Mouse (Mus musculus) A20 (cell line): ENCODE results near the gene Krr1.
A peak's percentile ranks its signal among the peaks of the same experiment; 100 is the strongest.

Experiments
- DNase-seq: peaks from one replicate; pipeline ENCODE4 v3.0.0-alpha.2; 2011; ENCODE audit warnings: low read depth, low spot score

Gene Krr1

GRCm38 (mm10) chr10:111972542-111973361 is at the start of gene Krr1:
Krr1 (plus strand) TSS chr10:111972664.
- peak; percentile 96 for DNase-seq

GRCm38 (mm10) chr10:111923503-111924135 is 48.8 kb upstream of the Krr1 start:
- DNase-seq, result no peak

- DNase-seq, result no peak
Measured at GRCm38 (mm10) chr10:111924141-111924540, 48.3 kb upstream of the Krr1 start.

- DNase-seq, result no peak
Measured at GRCm38 (mm10) chr10:111924716-111925488, 47.6 kb upstream of the Krr1 start.

DNA sequence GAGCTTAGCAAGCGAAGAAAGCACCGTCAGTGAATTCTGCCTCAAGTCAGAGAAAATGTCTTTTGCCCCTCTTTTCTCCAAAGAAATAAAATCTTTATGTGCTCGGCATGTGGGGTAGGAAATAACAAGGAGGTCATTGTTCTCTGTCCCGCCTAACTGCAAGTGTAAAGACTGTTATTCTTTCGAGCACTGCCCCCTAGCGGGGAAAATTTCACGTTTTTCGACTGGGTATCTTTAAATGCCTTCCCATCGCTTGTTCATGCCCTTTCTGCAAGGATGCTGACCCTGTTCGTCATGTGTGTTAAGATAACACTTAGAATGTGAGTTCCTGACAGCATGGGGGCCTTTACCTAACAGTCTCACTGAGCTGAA is 47.0 kb upstream of the Krr1 start:
- DNase-seq, result peak; percentile 69

- DNase-seq, result no peak
Measured at GRCm38 (mm10) chr10:111932621-111933345, 39.7 kb upstream of the Krr1 start.

GRCm38 (mm10) chr10:111935207-111935606 is 37.3 kb upstream of the Krr1 start:
- no peak for DNase-seq

GRCm38 (mm10) chr10:111936021-111936420 is 36.4 kb upstream of the Krr1 start:
- no peak for DNase-seq

DNA sequence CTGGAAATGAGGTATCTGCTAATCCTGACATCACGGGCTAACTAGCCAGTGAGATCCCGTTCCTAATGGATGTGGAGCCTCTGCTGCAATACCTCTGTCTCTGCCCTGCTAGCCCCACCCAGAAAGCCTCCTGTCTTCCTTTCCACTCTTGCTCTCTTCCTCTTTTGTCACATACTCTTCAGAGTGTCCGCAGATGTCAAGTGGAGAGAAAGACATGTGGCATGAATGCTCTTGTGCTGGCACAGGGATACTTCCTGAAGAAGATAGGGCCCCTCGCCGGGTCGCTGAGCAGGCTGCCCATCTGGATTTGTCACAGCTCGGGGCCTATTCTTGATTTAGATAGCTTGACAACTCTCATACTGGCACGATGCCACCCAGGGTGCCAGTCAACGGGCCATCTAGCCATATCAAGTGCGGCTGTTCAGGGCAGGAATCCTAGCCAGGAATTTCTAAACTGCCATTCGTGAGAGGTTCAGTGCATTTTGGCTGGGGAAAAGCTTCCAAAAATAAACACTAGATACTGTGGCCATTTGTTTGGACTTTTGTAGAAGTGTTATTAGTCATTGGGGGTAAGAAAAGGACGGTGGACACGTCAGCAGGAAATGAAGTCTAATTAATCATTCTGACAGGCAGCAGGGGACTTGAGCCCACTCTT is 35.8 kb upstream of the Krr1 start:
- no peak for DNase-seq

DNA sequence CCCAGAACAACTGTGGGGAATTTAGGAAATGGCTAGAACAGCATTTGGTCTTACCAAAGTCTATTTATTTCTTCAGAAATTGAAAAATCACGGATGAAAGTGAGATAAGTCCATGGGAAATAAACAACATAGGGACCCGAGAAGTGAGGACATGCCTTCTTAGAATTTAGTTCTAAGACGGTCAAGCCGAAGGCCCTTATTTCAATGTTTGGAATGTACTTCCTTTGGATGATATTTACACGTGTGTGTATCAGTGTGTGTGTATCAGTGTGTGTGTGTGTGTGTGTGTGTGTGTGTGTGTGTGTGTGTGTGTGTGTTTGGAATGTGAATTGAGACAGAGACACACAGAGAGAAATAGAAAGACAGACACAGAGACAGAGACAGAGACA is 35.3 kb upstream of the Krr1 start:
- DNase-seq, result no peak

- no peak for DNase-seq
Measured at GRCm38 (mm10) chr10:111943026-111943425, 29.4 kb upstream of the Krr1 start.

GRCm38 (mm10) chr10:111945563-111945962 is 26.9 kb upstream of the Krr1 start:
- no peak for DNase-seq

DNA sequence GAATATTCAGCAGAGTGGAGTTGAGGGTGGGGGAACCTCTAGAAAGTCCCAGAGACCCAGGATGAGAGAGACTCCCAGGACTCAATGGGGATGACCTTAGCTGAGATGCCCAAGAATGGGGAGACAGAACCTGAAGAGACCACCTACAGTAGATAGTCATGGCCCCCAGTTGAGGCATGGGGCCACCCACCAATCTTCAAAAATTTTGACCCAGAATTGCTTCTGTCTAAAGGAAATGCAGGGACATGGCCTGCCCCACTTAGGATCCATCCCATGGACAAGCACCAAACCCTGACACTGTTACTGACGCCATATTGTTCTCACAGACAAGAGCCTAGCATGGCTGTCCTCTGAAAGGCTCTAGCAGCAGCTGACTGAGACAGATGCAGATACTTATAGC is 24.4 kb upstream of the Krr1 start:
- no peak for DNase-seq

DNA sequence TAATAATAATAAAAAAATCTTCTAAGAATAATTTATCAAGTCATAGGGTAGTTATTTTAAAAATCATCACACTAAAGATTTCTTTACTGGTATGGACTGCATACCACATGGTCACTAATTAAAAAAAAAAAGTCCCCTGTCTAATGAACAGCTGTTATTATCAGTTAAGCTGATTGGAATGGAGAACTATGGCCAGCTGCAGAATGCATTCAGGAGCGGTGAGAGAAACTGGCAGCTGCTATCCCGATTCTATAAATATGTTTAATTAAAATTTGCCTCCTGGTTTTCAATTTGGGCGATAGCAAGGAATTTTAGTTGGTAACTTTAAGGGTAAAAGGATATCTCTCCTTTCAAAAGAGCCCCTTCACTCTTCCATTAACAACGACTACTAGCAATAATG is 23.5 kb upstream of the Krr1 start:
- no peak for DNase-seq

DNA sequence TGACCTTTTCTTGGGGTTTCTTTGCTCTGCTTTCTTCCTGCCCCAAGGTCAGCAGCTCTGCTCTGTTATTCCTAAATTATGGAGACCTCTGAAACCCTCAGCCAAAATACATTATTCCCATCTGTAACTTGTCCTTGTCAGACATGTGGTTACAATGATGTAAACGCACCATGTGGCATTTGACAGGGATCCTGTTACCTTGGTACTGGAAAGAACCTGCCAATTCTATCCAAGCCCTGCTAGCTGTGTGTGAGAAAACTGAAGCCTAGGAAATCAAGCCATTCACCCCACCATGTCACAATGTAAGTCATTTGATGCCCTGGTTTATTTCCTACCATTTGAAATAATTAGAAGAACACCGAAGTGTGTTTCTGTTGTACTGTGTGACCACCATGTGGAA is 16.6 kb upstream of the Krr1 start:
- DNase-seq, result no peak

- peak; percentile 75 for DNase-seq
Measured at GRCm38 (mm10) chr10:111957271-111958045, 15.0 kb upstream of the Krr1 start.

GRCm38 (mm10) chr10:111958046-111958421 is 14.4 kb upstream of the Krr1 start:
- no peak for DNase-seq

DNA sequence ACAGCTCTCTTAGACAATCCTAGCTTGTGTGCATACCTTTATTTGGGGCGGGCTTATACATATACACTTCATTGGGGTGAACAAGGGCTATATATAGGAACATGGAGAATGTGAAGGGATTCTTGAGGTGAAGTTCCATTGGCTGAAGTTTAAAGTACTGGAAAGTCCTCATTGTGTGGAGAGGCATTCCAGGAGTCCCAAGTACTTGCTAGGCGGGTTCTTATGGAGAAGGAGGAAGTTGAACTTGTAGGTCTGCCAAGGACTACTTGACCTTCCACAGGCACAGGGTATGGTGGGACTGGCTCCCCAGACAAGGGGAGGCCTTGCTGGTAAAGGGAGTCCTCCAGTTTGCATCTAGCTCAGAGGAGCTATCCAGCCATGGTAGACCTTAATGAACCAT is 13.1 kb upstream of the Krr1 start:
- DNase-seq, result no peak

- DNase-seq, result no peak
Measured at GRCm38 (mm10) chr10:111960459-111960858, 12.0 kb upstream of the Krr1 start.

DNA sequence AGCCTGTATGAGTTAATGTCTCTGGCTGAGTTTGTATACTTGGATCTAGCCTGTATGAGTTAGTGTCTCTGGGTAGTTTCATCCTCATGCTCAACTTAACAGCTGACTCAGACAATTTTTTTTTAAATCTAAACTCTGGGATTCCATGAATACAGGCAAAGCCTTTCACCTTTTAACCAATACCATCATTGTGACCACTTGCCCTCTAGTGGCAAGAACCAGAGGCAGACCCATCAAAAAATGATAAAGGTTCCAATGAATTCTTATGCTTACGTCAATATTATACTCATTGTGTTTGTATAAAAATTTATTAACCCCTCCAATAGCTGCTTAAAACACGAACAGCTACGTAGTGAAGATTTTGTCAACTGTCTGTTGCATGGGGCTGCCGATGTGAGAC is 6.1 kb upstream of the Krr1 start:
- DNase-seq, result no peak

DNA sequence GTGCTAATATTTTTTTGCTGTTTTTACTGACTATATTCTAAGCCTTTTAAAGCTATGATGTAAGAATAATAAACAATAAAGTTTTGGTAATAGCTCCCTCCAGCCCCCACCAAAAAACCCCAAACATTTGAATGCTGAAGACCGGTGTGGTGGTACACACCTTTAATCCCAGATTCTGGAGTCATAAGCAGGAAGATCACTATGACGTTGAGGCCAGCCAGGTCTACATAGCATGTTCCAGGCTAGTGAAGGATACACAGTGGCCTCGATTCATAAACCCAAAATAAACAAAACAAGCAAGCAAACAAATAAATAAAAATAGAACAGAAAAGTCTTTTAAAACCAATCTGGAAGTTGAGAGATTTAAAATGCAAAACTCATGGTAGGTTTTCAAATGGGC is 535 bp upstream of the Krr1 start:
- no peak for DNase-seq
